Mouse (Mus musculus): Measurements from ENCODE around the gene Trmt10c. TPM values are rescaled to one million over a fixed set of nuclear protein-coding genes. Genes with fewer than 3 reads are reported as not detected.
"Not testable (repeated sequence)": the region's sequence is repeated elsewhere in the genome, so short reads cannot be mapped to it uniquely, and the experiment has no call there.

The Trmt10c gene
- 25.1 and 25.7 TPM in 2 replicates for polyA plus RNA-seq (2015; fragmentation: Nextera tagmentation; extraction: Ambion mirVana)

DNA sequence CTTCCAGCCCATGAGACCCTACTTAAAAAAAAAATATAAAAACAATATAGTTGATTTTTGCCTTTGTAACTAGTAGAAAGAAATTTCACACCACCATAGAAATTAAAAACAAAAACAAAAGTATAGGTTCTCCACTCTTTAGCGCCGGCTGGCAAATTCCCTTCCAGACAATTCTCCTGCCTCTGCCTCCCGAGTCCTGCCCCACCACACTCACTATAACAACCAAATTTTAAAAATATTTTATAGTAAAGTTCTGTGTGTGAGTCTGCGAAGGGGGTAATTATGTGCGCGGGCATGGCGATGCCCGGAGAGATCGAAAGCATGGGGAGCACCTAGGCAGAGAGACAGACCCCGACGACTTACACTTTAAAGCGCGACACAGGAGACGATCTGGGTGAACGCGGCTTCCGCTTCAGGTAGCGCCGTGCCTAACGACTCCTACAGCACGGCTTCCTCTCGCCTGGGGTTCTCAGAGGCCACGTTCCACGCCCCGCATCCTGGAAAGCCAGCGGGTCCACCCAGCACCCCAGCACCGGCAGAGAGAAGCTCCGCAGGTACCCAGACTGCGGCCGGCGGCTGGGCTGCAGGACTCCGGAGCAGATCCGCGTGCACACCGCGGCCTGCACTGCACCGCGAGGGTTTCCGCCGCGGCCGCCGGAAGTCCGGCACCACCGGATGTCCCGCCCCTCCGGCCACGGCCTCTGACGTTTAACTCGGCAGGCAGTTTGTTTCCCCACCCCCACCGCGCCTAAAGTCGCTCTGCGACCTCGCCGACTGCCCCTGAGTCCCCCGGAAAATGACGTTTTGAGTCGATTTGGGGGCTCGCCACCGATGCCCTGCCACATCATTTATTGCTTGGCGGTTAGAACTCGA is at the start of gene Trmt10c:
TSS of gene Trmt10c (minus strand) at position 682 of the 873 bp plus-strand sequence.
- Histone ChIP-seq H3K4me2 (replicated peaks) (peak within 1 kb of the TSS; percentile 55), H3K9ac (replicated peaks) (peak within 1 kb of the TSS; percentile 88), H3K27ac (replicated peaks) (peak within 1 kb of the TSS; percentile 92), H3K27me3 (no peaks in the 10 kb centered on the region), H3K4me3 (peak within 1 kb of the TSS; percentile 95), H3K9me3 (no peaks in the 10 kb centered on the region), H3K36me3 (peaks cover 20% of the 10 kb centered on the region), H3K4me1 (peaks cover 23% of the 10 kb centered on the region)
- peak; percentile 99 for ATAC-seq (replicated peaks)
- under 1% methylated on average over 61 of the region's 63 CpGs for WGBS

DNA sequence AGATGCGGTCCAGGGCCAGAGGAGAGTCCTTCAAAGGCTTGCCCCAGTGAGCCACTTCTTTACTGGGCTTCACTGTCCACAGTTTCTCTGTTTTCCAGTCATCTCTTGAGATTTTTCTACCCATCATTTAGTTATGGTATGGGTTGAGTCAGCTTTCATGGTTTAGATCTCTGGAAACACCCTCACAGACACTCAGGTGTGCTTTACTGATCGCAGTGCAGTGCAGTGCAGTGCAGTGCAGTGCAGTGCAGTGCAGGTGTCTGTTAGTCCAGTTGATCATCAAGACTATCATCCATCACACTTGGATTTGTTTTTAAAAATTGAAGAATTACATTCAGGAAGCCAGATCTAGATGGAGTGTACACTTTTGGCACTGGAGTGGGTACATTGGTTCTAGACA is 48.7 kb upstream of the Trmt10c start:
- no peaks in the 10 kb centered on the region for H3K9me3 ChIP-seq
- H3K36me3 ChIP-seq: peaks cover 9% of the 10 kb centered on the region
- no peak overlapping the region for H3K4me3 ChIP-seq
- no peaks in the 10 kb centered on the region for H3K4me1 ChIP-seq
- H3K27me3 ChIP-seq: no peaks in the 10 kb centered on the region
- H3K27ac ChIP-seq (replicated peaks): no peak overlapping the region
- WGBS: 98% methylated on average over 2 of the region's 2 CpGs
- no peak overlapping the region for H3K4me2 ChIP-seq (replicated peaks)
- no peak for ATAC-seq (replicated peaks)
- H3K9ac ChIP-seq (replicated peaks): no peak overlapping the region

DNA sequence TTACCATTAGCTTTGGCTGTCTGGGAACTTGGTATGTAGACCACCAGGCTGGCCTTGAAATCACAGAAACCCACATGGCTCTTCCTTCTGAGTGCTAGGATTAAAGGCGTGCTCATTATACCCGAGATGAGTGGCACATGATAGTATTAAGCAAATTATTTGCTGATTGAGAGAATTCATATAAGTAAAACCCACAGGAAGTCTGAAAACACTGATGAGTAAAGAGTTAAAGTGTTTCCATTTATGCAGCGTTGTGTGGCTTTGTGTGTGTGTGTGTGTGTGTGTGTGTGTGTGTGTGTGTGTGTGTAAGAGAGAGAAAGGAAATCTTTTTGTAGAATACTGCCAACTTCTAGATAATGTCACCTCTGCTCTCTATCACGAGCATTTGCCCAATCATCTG is 44.1 kb upstream of the Trmt10c start:
- Histone ChIP-seq H3K9me3 (no peaks in the 10 kb centered on the region), H3K36me3 (no peaks in the 10 kb centered on the region; the same call in 1 of the 2 replicates), H3K4me1 (peaks cover 7% of the 10 kb centered on the region), H3K9ac (replicated peaks) (no peak overlapping the region), H3K27me3 (no peaks in the 10 kb centered on the region), H3K27ac (replicated peaks) (no peak overlapping the region), H3K4me3 (no peak overlapping the region), H3K4me2 (replicated peaks) (no peak overlapping the region)
- no peak for ATAC-seq (replicated peaks)
- WGBS: 84% methylated on average over 4 of the region's 4 CpGs

DNA sequence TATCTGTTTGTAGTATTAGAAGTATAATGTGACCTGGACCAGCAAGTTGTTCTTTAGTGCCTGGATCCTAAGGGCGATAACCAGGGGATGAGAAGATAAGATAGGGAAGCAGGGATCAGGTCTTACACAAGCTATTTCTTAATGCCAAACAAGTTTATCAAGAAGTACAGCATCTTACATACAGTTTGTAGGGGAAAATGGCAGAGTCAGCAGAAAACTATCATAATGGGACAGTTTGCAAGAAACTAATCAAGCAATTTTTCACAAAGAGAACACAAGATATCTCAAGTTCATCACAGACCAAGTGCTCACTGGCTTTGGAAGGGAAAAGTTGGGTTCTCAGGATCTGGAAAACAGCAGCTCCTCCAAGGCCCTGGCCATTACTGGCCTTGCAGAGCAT is 41.8 kb upstream of the Trmt10c start:
- no peaks in the 10 kb centered on the region; the same call in 1 of the 2 replicates for H3K36me3 ChIP-seq
- no peak overlapping the region for H3K4me2 ChIP-seq (replicated peaks)
- 100% methylated on average over 1 of the region's 1 CpGs for WGBS
- H3K4me3 ChIP-seq: no peak overlapping the region
- H3K27me3 ChIP-seq: no peaks in the 10 kb centered on the region
- no peak overlapping the region for H3K9ac ChIP-seq (replicated peaks)
- peaks cover 20% of the 10 kb centered on the region for H3K4me1 ChIP-seq
- H3K9me3 ChIP-seq: no peaks in the 10 kb centered on the region
- H3K27ac ChIP-seq (replicated peaks): no peak overlapping the region
- ATAC-seq (replicated peaks): no peak

DNA sequence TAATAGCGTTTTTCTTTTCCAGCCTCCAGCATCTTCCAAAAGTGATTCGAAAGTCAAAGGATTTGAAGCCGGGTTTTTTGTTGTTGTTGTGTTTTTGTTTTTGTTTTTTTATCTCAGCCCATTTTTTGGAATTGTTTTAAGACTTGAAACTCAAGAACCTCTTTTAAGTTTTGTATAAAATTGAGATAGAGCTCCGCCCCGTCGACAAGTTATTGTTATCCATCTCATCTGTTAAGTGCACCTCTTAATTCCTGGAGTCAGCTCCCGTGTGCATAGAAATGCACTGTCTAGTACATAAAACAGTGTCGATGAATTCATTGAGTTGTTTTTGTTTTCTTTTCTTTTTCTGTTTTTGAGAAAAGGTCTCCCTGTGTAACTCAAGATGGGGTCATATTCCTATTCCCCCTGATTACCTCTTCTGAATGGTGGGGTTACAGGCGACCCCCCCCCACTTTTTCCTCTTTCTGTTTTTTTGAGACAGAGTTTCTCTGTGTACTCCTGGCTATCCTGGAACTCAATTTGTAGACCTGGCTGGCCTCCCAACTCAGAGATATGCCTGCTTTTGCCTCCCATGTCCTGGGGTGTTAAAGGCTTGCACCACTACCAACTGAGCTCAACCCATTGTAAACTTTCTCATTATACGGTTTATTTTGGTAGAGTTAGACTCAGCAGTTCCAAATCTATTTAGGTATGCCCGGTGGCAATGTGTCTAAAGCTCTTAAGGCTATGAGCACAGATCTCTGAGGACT is 38.7 kb upstream of the Trmt10c start:
- H3K9me3 ChIP-seq: no peaks in the 10 kb centered on the region
- H3K9ac ChIP-seq (replicated peaks): peak overlapping the region; percentile 92
- WGBS: 5% methylated on average over 11 of the region's 11 CpGs
- no peaks in the 10 kb centered on the region for H3K36me3 ChIP-seq
- peak overlapping the region; percentile 50 for H3K4me2 ChIP-seq (replicated peaks)
- no peaks in the 10 kb centered on the region for H3K27me3 ChIP-seq
- peak overlapping the region; percentile 98 for H3K27ac ChIP-seq (replicated peaks)
- peaks cover 20% of the 10 kb centered on the region for H3K4me1 ChIP-seq
- H3K4me3 ChIP-seq: peak overlapping the region; percentile 96
- ATAC-seq (replicated peaks): no peak

DNA sequence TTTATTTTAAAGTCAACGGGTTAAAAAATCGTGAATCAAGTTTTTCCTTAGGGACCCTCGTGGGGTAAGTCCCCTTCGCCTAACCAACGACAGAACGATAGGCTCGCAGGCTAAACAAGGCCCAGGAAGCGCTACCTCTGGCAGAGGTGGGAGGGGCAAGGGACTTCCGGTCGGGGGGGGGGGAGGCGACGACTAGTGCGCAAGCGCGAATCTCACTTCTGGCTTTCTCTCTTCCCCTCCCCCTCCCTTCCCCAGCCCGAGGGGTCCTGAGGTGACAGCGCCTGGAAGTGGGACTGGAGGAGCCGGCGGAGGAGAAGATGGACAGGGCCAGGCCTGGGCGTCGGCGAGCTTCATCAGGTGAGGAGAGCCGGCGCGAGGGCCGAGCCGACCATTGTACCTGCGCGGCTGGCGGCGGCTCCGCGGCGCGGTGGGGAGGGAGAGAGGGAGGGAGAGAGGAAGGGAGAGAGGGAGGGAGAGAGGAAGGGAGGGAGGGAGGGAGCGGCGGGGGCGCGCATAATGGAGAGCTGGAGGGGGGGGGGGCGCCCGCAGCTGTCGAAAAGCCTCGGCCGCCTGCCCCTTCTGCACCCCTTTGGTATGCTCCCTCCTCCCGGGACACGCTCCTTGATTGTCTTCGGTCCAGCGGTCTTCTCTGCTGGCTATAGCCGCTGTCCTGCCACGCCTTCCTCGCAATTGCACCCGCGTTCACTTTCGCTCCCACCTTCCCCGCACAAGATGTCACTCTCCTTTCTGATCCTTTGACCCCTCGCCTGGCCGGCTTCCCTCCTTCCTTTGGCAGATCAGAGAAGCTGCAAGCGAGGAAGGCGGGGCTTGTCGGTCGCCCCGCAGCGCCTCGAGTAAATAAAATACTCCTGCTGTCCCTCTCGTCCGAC is 37.8 kb upstream of the Trmt10c start:
- no peaks in the 10 kb centered on the region for H3K9me3 ChIP-seq
- H3K4me1 ChIP-seq: peaks cover 20% of the 10 kb centered on the region
- peak; percentile 94 for ATAC-seq (replicated peaks)
- peak overlapping the region; percentile 50 for H3K4me2 ChIP-seq (replicated peaks)
- H3K27me3 ChIP-seq: no peaks in the 10 kb centered on the region
- no peaks in the 10 kb centered on the region for H3K36me3 ChIP-seq
- WGBS: 1% methylated on average over 43 of the region's 66 CpGs
- H3K27ac ChIP-seq (replicated peaks): peak overlapping the region; percentile 98
- H3K4me3 ChIP-seq: peak overlapping the region; percentile 96
- peak overlapping the region; percentile 92 for H3K9ac ChIP-seq (replicated peaks)

DNA sequence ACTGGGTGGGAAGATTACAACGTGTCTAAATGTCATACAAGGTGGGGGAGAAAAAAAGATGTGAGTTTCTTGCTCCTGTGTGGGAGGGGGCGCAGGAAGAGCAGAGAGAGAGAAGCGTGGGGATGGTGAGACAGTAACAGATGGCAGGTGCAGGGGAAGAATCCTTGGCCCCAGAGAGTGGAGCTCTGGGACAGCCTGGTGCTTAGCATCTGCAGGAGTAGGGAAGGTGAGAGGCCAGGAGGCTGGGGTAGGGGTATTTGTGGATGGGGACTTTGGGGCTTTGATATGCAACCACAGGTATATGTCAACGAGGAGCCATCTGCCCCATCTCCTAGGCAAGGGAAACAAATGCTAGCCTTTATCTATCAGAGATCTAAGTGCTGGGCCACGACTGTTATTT is 36.9 kb upstream of the Trmt10c start:
- WGBS: 81% methylated on average over 5 of the region's 5 CpGs
- peak; percentile 42 for ATAC-seq (replicated peaks)
- H3K9ac ChIP-seq (replicated peaks): no peak overlapping the region
- H3K4me1 ChIP-seq: peaks cover 20% of the 10 kb centered on the region
- no peak overlapping the region for H3K4me3 ChIP-seq
- H3K27me3 ChIP-seq: no peaks in the 10 kb centered on the region
- H3K27ac ChIP-seq (replicated peaks): peak overlapping the region; percentile 98
- H3K36me3 ChIP-seq: no peaks in the 10 kb centered on the region
- no peaks in the 10 kb centered on the region for H3K9me3 ChIP-seq
- no peak overlapping the region for H3K4me2 ChIP-seq (replicated peaks)

DNA sequence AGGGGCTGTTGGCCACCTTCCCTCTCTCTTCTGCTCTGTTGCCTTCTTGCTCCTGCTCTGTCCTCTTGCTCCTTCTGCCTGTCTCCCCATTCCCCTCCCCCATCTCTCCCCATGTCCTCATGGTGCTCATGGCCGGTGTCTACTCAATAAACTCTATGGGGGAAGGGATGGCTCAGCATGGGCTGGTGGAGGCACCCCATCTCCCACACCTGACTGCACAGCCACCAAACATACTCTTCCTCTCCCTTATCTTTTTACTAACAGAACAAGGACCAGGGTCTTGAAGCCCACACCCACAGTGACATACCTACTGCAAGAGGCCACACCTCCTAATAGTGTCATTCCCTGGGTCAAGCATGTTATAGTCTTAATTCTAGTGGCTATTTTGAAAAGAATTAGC is 36.5 kb upstream of the Trmt10c start:
- no peak for ATAC-seq (replicated peaks)
- Histone ChIP-seq H3K27ac (replicated peaks) (no peak overlapping the region), H3K4me3 (no peak overlapping the region), H3K9me3 (no peaks in the 10 kb centered on the region), H3K4me2 (replicated peaks) (no peak overlapping the region), H3K27me3 (no peaks in the 10 kb centered on the region), H3K4me1 (peaks cover 20% of the 10 kb centered on the region), H3K36me3 (no peaks in the 10 kb centered on the region), H3K9ac (replicated peaks) (no peak overlapping the region)
- 94% methylated on average over 1 of the region's 1 CpGs for WGBS

DNA sequence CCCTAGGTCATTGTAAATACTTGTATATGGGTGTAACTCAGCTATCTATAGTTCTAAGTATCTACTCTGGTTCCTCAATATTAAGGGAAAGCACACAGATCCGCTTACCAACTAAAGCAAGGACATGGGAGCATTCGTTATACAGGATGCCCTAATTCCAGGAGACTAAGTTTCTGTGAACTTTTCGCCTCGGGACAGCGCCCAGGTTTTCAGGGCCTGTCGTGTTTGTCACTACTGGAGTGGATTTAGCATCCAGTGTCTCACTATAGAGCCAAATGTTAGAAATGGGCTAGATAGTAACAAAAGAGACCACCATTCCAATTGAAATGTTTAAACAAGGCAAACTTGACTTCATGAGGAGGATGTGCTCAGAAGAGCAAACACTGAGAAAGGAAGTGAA is 35.5 kb upstream of the Trmt10c start:
- ATAC-seq (replicated peaks); H3K27ac ChIP-seq (replicated peaks): not testable (repeated sequence)
- WGBS: 90% methylated on average over 6 of the region's 6 CpGs

DNA sequence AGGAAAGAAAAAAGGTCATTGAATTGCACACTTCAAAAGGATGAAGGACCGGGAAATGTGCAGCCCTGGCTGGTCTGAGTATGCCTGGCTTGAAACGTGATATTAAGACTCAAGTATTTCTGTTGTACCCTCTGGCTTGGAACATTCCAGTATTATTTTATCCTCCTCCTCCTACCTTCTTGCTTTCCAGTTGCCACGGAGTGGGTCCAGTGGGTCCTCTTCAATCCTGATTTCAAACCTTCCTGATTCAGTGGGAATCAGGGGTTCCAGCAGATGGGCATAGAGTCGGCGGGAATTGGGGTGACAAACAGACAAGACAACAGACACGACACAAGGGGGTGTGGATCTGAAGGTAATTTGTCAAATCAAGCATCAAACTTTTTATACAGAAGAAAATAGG is 34.9 kb upstream of the Trmt10c start:
- no peak overlapping the region for H3K27ac ChIP-seq (replicated peaks)
- no peaks in the 10 kb centered on the region for H3K36me3 ChIP-seq
- no peak overlapping the region for H3K4me2 ChIP-seq (replicated peaks)
- whole genome bisulfite sequencing: 77% methylated on average over 6 of the region's 6 CpGs
- ATAC-seq (replicated peaks): no peak
- H3K4me3 ChIP-seq: no peak overlapping the region
- H3K9ac ChIP-seq (replicated peaks): no peak overlapping the region
- H3K9me3 ChIP-seq: no peaks in the 10 kb centered on the region
- no peaks in the 10 kb centered on the region for H3K27me3 ChIP-seq
- H3K4me1 ChIP-seq: peaks cover 20% of the 10 kb centered on the region

More for the DNA sequence above, 35.5 kb upstream of the Trmt10c start:
- H3K36me3 ChIP-seq; H3K4me2 ChIP-seq (replicated peaks); H3K9me3 ChIP-seq; H3K27me3 ChIP-seq; H3K4me3 ChIP-seq; H3K9ac ChIP-seq (replicated peaks): not testable (repeated sequence)
- peaks cover 20% of the 10 kb centered on the region for H3K4me1 ChIP-seq

DNA sequence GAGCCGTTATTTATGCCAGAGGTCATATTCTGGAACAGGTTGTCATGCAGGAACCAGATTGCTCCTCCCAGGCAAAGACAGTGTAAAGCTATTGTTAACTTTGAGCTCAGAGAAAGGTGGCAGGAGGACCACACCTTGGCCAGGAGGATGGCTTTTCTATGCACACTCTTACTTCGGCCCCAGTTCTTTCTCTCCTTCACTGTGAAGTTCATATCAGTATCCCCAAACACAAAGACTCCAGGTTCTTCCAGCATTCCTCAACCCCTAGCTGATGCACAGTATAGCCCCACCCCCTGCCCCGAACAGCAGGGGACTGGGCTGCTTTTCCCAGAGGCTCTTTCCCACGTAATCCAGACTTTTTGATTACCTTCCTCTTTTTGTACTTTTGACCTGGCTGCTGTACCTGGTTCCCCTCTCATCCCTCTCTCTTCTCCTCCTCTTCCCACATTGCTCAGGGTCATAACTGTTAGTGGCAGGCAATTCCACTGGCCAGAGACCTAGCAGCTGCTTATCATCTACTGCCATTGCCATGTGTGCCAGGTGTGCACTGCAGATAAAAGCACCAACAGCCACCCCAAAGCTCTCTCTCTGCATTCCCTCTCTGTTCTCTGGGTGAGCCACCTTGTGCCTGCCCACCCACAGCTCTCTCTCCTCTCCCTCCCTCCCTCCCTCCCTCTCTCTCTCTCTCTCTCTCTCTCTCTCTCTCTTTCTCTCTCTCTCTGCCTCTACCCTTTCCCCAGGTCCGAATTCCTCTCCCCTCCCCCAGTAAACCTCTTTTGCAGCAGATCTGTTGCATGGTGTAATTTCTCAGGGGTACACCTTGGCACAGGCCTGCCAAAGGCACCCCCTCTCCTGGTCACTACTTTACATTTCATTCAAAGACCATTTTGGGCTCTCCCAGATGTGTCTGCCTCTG is 34.0 kb upstream of the Trmt10c start:
- H3K9me3 ChIP-seq: no peaks in the 10 kb centered on the region
- 50% methylated on average over 5 of the region's 5 CpGs for WGBS
- no peak for ATAC-seq (replicated peaks)
- H3K4me2 ChIP-seq (replicated peaks): no peak overlapping the region
- no peak overlapping the region for H3K27ac ChIP-seq (replicated peaks)
- no peaks in the 10 kb centered on the region for H3K27me3 ChIP-seq
- H3K9ac ChIP-seq (replicated peaks): no peak overlapping the region
- peaks cover 12% of the 10 kb centered on the region for H3K4me1 ChIP-seq
- no peak overlapping the region for H3K4me3 ChIP-seq
- H3K36me3 ChIP-seq: no peaks in the 10 kb centered on the region

Data from forebrain, embryonic 15.5 days (tissue).